Mouse (Mus musculus): ENCODE results near the gene Gsdma3.

- TF ChIP-seq POLR2A (IDR thresholded peaks at IDR 0.05; ENCODE audit: insufficient read depth, low read depth, low read length) (no peak), CTCF (IDR thresholded peaks at IDR 0.05) (no peak)
Measured at GRCm38 (mm10) chr11:98595473-98595872, 30.7 kb upstream of the Gsdma3 start.

Measured in heart, adult 2 months (tissue).